Mouse (Mus musculus): ENCODE measurements around the gene Tinagl1.

The Tinagl1 gene

GRCm38 (mm10) chr4:130139214-130139492 is 35.8 kb downstream of the Tinagl1 start, which contains the start of gene Hcrtr1:
TSS of gene Hcrtr1 (minus strand) at chr4:130139359.
- DNase-seq = no peak

GRCm38 (mm10) chr4:130138441-130139213 is 36.3 kb downstream of the Tinagl1 start:
- DNase-seq = peak; percentile 35

GRCm38 (mm10) chr4:130133399-130133798 is 41.5 kb downstream of the Tinagl1 start:
- DNase-seq = no peak

GRCm38 (mm10) chr4:130131448-130132105 is 43.3 kb downstream of the Tinagl1 start:
- DNase-seq = no peak

GRCm38 (mm10) chr4:130130641-130131350 is 44.1 kb downstream of the Tinagl1 start:
- no peak for DNase-seq

- no peak for DNase-seq
Measured at GRCm38 (mm10) chr4:130130082-130130481, 44.8 kb downstream of the Tinagl1 start.

- no peak for DNase-seq
Measured at GRCm38 (mm10) chr4:130128907-130129306, 46.0 kb downstream of the Tinagl1 start.

GRCm38 (mm10) chr4:130125935-130126334 is 49.0 kb downstream of the Tinagl1 start:
- no peak for DNase-seq

GRCm38 (mm10) chr4:130125164-130125563 is 49.8 kb downstream of the Tinagl1 start:
- DNase-seq = no peak

GRCm38 (mm10) chr4:130124110-130124509 is 50.8 kb downstream of the Tinagl1 start:
- no peak for DNase-seq

- no peak for DNase-seq
Measured at GRCm38 (mm10) chr4:130123020-130123419, 51.9 kb downstream of the Tinagl1 start.

- DNase-seq = no peak
Measured at GRCm38 (mm10) chr4:130121560-130121959, 53.4 kb downstream of the Tinagl1 start.

GRCm38 (mm10) chr4:130120752-130121151 is 54.2 kb downstream of the Tinagl1 start:
- no peak for DNase-seq
